Mouse (Mus musculus) heart, embryonic 12.5 days (tissue): ENCODE measurements around the gene Trim46. TPM values are rescaled to one million over a fixed set of nuclear protein-coding genes. Genes with fewer than 3 reads are reported as not detected.

Experiments
- ATAC-seq: fragments of 200-750 bp; cut with Nextera tagmentation; 2 replicates; pipeline ENCODE4 v1.8.0; 2017; ENCODE audit warnings: moderate TSS enrichment, moderate library complexity; ENCODE audit not compliant: insufficient number of reproducible peaks, low FRiP score
- H3K27ac ChIP-seq: fragments of 300-500 bp; sonication (generic); 2 replicates; pipeline ENCODE4 v1.5.1; 2016; ENCODE audit warnings: mild to moderate bottlenecking, moderate library complexity; ENCODE audit not compliant: poor library complexity, severe bottlenecking
- H3K27me3 ChIP-seq: fragments of 300-500 bp; sonication (generic); replicated peaks from 2 replicates; pipeline ENCODE4 v1.6.1; 2016; ENCODE audit warnings: mild to moderate bottlenecking, moderate library complexity
- H3K36me3 ChIP-seq: fragments of 300-500 bp; sonication (generic); 2 replicates; pipeline ENCODE4 v1.6.1; 2016; ENCODE audit warnings: mild to moderate bottlenecking, moderate library complexity
- H3K4me1 ChIP-seq: fragments of 300-500 bp; sonication (generic); replicated peaks from 2 replicates; pipeline ENCODE4 v1.6.1; 2016; ENCODE audit warnings: mild to moderate bottlenecking
- H3K4me2 ChIP-seq: fragments of 300-500 bp; sonication (generic); 2 replicates; pipeline ENCODE4 v1.6.1; 2016; ENCODE audit warnings: mild to moderate bottlenecking, moderate library complexity
- H3K4me3 ChIP-seq: fragments of 300-500 bp; sonication (generic); 2 replicates; pipeline ENCODE4 v1.5.1; 2016; ENCODE audit warnings: mild to moderate bottlenecking
- H3K9ac ChIP-seq: fragments of 300-500 bp; sonication (generic); 2 replicates; pipeline ENCODE4 v1.6.1; 2016; ENCODE audit warnings: mild to moderate bottlenecking, moderate library complexity
- H3K9me3 ChIP-seq: fragments of 300-500 bp; sonication (generic); replicated peaks from 2 replicates; pipeline ENCODE4 v1.6.1; 2016; ENCODE audit warnings: mild to moderate bottlenecking, moderate library complexity
- WGBS: fragments of 180-500 bp; shearing (Covaris S2); methylation state at CpG from one replicate; pipeline ENCODE4 v1.1.7; 2016; 5-methylcytosine and 5-hydroxymethylcytosine counted together
- polyA plus RNA-seq: library from polyadenylated mRNA; unstranded; fragments of >200 nt; fragmentation: Nextera tagmentation; extraction: Ambion mirVana; gene quantifications from 2 replicates; pipeline ENCODE4 v1.2.1, GENCODE M21; 2016

Gene Trim46
- polyA plus RNA-seq, 1 experiment from 2014 or later = 0.89 TPM

DNA sequence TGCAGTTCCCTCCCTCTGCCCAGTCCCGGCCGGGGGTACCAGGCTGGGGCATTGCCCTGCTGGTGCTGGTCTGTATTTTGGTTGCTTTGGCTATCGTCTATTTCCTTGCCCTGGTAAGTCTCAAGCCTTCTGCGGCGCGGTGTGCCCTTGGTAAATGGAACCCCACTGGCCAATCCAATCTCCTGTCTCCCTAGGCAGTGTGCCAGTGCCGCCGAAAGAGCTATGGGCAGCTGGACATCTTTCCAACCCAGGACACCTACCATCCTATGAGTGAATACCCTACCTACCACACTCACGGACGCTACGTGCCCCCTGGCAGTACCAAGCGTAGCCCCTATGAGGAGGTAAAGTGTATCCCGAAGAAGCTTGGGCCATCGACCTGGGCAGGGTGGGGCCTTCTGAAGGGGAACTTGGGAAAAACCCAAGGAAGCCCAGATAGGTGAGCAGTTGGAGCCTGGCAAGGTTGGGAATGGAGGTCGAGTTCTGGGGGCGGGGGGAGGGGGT lies 14.3 kb downstream of the Trim46 start:
- H3K4me1 ChIP-seq = peaks cover 25% of the 10 kb centered on the region
- H3K4me3 ChIP-seq = no peak overlapping the region
- no peaks in the 10 kb centered on the region for H3K9me3 ChIP-seq
- no peak overlapping the region for H3K9ac ChIP-seq
- no peak for ATAC-seq
- no peaks in the 10 kb centered on the region for H3K36me3 ChIP-seq
- peaks cover 49% of the 10 kb centered on the region for H3K27me3 ChIP-seq
- 61% methylated on average over 16 of the region's 16 CpGs for WGBS
- H3K27ac ChIP-seq = no peak overlapping the region
- no peak overlapping the region for H3K4me2 ChIP-seq

DNA sequence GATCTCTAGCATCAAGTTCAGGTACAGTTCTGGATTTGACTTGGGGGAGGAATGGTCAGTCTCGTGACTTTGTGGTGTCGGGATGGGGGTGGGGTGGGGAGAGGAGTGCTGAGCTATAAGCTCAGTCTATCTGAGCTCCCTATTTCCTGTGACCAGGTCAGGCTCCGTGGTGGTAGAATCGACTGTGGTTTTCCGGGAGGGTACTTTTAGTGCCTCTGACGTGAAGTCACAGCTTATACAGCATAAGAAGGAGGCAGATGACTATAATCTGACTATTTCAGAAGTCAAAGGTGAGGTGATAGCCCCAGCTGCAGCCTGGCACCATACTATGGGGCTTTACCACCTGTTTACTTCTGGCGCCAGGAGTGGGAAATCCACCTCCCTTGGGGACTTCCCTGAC lies 14.8 kb downstream of the Trim46 start:
- 44% methylated on average over 7 of the region's 7 CpGs for WGBS
- Histone ChIP-seq H3K9me3 (no peaks in the 10 kb centered on the region), H3K4me1 (peaks cover 29% of the 10 kb centered on the region), H3K4me3 (no peak overlapping the region), H3K27ac (no peak overlapping the region), H3K4me2 (no peak overlapping the region), H3K9ac (no peak overlapping the region), H3K27me3 (peaks cover 51% of the 10 kb centered on the region), H3K36me3 (no peaks in the 10 kb centered on the region)
- no peak for ATAC-seq

DNA sequence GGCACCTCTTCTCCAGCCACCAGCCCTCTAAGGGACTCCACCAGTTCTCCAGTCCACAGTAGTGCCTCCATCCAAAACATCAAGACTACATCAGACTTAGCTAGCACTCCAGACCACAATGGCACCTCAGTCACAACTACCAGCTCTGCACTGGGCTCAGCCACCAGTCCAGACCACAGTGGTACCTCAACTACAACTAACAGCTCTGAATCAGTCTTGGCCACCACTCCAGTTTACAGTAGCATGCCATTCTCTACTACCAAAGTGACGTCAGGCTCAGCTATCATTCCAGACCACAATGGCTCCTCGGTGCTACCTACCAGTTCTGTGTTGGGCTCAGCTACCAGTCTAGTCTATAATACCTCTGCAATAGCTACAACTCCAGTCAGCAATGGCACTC lies 15.5 kb downstream of the Trim46 start:
- Histone ChIP-seq H3K4me2 (no peak overlapping the region), H3K9me3 (no peaks in the 10 kb centered on the region), H3K36me3 (no peaks in the 10 kb centered on the region), H3K27ac (no peak overlapping the region), H3K9ac (no peak overlapping the region), H3K27me3 (peaks cover 54% of the 10 kb centered on the region), H3K4me3 (no peak overlapping the region), H3K4me1 (peaks cover 33% of the 10 kb centered on the region)
- WGBS = 64% methylated on average over 2 of the region's 2 CpGs
- no peak for ATAC-seq

DNA sequence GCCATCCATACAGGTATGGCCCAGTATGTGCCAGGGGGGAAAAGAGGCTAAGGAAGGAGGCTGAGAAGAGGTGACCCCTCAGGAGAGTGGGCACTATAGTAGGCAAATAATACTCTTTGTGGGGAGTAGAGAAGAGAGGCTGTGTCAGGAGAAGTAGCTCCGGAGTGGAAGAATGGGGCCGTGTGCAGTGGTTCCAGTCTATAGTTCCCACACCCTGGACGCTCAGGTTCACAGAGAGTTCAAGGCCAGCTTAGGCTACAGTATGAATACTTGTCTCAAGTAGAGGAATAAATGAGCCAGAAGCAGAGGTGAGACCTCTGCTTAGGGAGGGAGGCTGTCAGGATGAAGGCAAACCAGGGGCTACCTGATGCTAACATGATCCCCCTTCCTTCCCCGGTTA lies 16.8 kb downstream of the Trim46 start:
- Histone ChIP-seq H3K4me3 (no peak overlapping the region), H3K36me3 (no peaks in the 10 kb centered on the region), H3K27me3 (peaks cover 59% of the 10 kb centered on the region), H3K27ac (no peak overlapping the region), H3K4me2 (no peak overlapping the region), H3K4me1 (peaks cover 35% of the 10 kb centered on the region), H3K9me3 (no peaks in the 10 kb centered on the region), H3K9ac (no peak overlapping the region)
- no peak for ATAC-seq
- 65% methylated on average over 4 of the region's 4 CpGs for WGBS

DNA sequence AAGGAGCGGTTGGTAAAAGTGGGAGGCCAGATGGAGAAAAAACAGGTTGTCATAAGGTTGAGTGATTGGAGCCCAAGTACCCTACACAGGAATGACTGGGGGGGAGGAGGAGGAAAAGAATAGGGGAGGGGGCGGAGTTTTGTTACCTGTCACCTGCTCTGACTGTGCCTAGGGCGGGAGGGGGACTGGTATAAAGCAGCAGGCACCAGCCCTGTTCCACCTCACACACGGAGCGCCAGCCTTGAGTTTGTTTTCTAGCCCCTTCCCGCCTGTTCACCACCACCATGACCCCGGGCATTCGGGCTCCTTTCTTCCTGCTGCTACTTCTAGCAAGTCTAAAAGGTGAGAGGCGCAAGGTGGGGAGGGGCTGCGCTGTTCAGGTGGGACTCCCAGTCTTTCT lies 17.3 kb downstream of the Trim46 start, which contains the start of gene Muc1:
Muc1 (plus strand) TSS at position 222 of the 400 bp plus-strand sequence.
- Histone ChIP-seq H3K4me3 (peak within 1 kb of the TSS; percentile 54), H3K27ac (no peak within 1 kb of the TSS), H3K9ac (peak within 1 kb of the TSS; percentile 53), H3K9me3 (no peaks in the 10 kb centered on the region), H3K27me3 (peaks cover 59% of the 10 kb centered on the region), H3K4me1 (peaks cover 34% of the 10 kb centered on the region), H3K4me2 (peak within 1 kb of the TSS; percentile 85), H3K36me3 (no peaks in the 10 kb centered on the region)
- no peak for ATAC-seq
- 31% methylated on average over 10 of the region's 10 CpGs for WGBS

DNA sequence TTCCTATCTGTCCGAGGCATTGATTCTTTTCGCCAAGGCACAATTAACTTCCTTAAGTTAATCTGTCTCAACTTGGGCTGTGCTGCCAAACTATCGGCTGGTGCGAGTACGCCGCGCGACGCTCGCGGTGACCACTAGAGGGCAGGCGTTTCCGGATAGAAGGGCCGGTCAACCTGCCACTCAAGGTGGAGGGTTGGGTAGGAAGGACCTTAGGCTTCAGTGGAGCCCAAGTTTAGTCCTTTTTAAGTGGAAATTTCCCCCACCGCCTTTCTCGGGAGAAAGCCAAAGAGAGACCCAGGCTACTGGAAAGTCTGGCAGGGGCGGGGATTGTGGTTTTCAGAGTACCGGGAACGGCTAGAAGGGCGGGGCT lies 17.9 kb downstream of the Trim46 start:
- H3K9ac ChIP-seq = peak overlapping the region; percentile 53
- H3K27me3 ChIP-seq = peaks cover 59% of the 10 kb centered on the region
- H3K27ac ChIP-seq = no peak overlapping the region
- no peaks in the 10 kb centered on the region for H3K9me3 ChIP-seq
- WGBS = under 1% methylated on average over 20 of the region's 20 CpGs
- peak overlapping the region; percentile 85 for H3K4me2 ChIP-seq
- peak; percentile 64 for ATAC-seq
- H3K36me3 ChIP-seq = no peaks in the 10 kb centered on the region
- H3K4me3 ChIP-seq = peak overlapping the region; percentile 54
- H3K4me1 ChIP-seq = peaks cover 27% of the 10 kb centered on the region

DNA sequence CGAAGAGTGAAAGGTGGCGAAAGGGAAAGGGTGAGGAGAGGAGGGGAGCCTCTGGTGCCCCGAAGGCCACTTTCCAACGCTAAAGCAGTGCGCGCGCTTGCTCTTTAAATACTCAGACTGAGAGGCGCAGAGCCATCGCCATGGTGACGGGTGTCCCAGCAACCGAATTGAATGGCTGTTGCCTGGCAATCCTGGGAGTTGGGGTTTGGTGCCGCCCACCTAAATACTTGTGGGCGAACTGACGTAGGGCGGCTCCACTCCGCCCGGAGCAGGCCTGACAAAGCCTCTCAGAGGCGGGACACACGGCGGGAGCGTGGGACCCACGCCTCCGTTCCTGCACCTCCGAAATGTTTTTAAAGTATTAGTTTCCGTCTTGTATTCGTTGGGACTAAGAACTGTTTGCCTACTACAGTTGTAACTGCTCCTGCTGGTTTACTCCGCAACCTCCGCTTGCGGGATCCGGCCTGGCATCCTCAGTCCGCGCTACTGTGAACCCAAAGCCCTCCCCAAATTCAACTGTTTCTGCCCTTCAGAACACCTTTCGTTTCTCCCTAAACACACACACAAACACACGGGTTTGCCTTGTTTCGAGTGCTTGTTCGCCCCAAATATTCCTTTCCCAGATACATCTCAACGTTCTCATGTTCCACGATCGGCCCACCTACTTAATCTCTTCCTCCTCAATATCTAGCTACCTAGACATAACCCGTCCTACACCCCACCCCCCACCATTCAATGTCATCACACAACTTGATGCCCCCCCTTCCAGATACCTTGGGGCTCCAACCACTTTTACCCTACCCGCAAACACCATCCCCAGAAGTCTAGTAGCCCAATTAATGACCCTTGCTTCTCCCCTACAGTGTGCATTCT lies 18.6 kb downstream of the Trim46 start:
- H3K9ac ChIP-seq = peak overlapping the region; percentile 62
- peak overlapping the region; percentile 54 for H3K4me3 ChIP-seq
- peak overlapping the region; percentile 85 for H3K4me2 ChIP-seq
- peaks cover 59% of the 10 kb centered on the region for H3K27me3 ChIP-seq
- peaks cover 24% of the 10 kb centered on the region for H3K4me1 ChIP-seq
- H3K36me3 ChIP-seq = 0 out of 2 replicates have a peak, but pooled peaks cover 6% of the 10 kb centered on the region
- ATAC-seq = peak; percentile 71
- WGBS = 3% methylated on average over 41 of the region's 41 CpGs
- no peaks in the 10 kb centered on the region for H3K9me3 ChIP-seq
- no peak overlapping the region for H3K27ac ChIP-seq

DNA sequence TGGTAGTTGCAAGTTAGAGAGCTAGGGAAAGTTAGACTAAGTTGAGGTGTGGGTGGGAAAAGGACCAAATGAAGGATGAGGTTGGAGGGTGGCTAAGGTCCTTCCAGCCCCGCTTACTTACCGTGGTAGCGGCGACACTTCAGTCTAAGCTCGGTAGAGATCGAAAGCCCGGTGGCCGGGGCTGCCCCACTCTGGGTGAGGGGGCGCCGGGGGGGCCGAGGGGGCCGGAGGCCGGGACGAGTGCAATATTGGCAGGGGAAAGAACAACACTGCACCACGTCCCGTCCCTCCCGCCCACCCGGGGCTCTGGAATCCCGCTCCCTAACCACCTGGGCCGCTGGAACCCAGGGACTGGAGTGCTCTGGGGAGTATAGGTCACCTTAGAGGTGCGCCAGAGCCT lies 19.2 kb downstream of the Trim46 start, which contains the start of gene Mtx1:
Mtx1 (minus strand) TSS at position 189 of the 400 bp plus-strand sequence.
- Histone ChIP-seq H3K4me1 (peaks cover 24% of the 10 kb centered on the region), H3K27ac (no peak within 1 kb of the TSS), H3K9me3 (no peaks in the 10 kb centered on the region), H3K4me3 (peak within 1 kb of the TSS; percentile 54), H3K4me2 (peak within 1 kb of the TSS; percentile 85), H3K27me3 (peaks cover 54% of the 10 kb centered on the region), H3K9ac (peak within 1 kb of the TSS; percentile 62), H3K36me3 (0 out of 2 replicates have a peak, but pooled peaks cover 6% of the 10 kb centered on the region)
- WGBS = 4% methylated on average over 21 of the region's 21 CpGs
- ATAC-seq = no peak

DNA sequence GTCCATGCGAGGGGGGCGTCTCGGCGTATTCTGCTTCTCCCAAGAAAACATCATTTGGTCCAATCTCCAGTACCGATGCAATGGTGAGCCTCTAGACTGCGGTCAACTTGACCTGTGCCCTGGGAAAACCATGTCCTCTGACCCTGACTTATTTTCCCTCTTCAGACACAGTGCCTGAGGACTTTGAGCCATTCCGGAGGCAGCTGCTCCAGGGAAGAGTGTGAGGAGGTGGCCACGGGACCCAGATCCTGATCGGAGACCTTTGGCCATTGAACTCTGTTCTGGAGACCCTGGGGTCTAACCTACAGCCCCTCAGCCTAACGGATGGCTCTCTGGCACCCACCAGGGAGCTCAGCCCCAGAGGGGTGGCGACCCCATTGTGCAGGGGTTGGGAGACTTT lies 19.7 kb downstream of the Trim46 start:
- H3K36me3 ChIP-seq = 0 out of 2 replicates have a peak, but pooled peaks cover 6% of the 10 kb centered on the region
- 48% methylated on average over 11 of the region's 11 CpGs for WGBS
- H3K4me2 ChIP-seq = peak overlapping the region; percentile 85; the same call in 1 of the 2 replicates
- peak overlapping the region; percentile 62; the same call in 1 of the 2 replicates for H3K9ac ChIP-seq
- H3K27ac ChIP-seq = no peak overlapping the region
- peaks cover 48% of the 10 kb centered on the region for H3K27me3 ChIP-seq
- H3K4me1 ChIP-seq = peaks cover 24% of the 10 kb centered on the region
- no peak for ATAC-seq
- peak overlapping the region; percentile 54; the same call in 1 of the 2 replicates for H3K4me3 ChIP-seq
- no peaks in the 10 kb centered on the region for H3K9me3 ChIP-seq

DNA sequence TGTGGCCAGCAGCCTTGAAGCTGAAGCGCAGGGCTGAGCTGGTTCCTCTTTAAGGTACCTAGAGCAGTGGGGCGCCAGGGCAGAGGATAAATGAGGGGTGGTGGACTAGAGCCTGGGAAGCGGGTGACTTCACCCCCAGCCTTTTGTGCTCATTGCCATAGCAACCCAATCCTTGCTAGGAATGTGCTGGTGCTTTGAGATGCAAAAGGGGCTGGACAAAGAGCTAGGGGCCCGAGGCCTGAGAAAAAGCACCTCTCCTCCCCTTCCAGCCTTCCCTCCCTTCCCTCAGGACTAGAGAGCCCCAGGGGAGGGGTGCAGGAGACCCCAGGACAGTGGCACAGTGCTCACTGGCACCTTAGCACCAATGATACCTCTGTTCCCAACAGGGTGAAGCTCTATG lies 20.2 kb downstream of the Trim46 start:
- WGBS = 62% methylated on average over 4 of the region's 4 CpGs
- ATAC-seq = no peak
- 0 out of 2 replicates have a peak, but pooled peaks cover 6% of the 10 kb centered on the region for H3K36me3 ChIP-seq
- no peak overlapping the region for H3K27ac ChIP-seq
- H3K27me3 ChIP-seq = peaks cover 44% of the 10 kb centered on the region
- no peaks in the 10 kb centered on the region for H3K9me3 ChIP-seq
- H3K4me1 ChIP-seq = peaks cover 24% of the 10 kb centered on the region
- no peak overlapping the region for H3K9ac ChIP-seq
- no peak overlapping the region for H3K4me3 ChIP-seq
- no peak overlapping the region for H3K4me2 ChIP-seq

DNA sequence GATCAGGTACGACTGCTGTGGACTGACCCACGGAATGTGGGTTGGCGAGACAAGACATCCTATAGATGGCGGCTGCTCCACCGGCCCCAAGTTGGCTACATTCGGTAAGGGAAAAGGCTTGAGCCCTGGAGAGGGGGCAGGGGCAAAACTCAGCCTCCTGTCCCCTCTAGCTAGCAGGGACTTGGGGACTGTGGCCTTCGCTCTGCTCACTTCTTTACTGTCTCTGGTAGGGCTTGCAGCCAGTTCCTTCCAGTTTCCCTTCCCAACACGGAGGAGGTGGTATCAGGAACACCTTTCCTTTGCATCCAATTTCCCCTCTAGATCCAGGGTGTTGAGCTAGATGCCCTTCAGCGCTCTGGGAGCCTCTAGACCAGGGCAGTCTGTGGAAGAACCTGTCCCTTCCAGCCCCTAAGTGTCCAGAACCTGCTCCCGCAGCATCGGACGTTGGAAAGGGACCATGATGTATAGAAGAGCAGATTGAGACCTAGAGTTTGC lies 20.7 kb downstream of the Trim46 start:
- H3K9me3 ChIP-seq = no peaks in the 10 kb centered on the region
- H3K27ac ChIP-seq = no peak overlapping the region
- H3K9ac ChIP-seq = no peak overlapping the region
- no peak overlapping the region for H3K4me3 ChIP-seq
- no peak for ATAC-seq
- no peak overlapping the region for H3K4me2 ChIP-seq
- H3K36me3 ChIP-seq = 0 out of 2 replicates have a peak, but pooled peaks cover 6% of the 10 kb centered on the region
- peaks cover 38% of the 10 kb centered on the region for H3K27me3 ChIP-seq
- WGBS = 63% methylated on average over 12 of the region's 12 CpGs
- peaks cover 24% of the 10 kb centered on the region for H3K4me1 ChIP-seq
